Mouse (Mus musculus) heart, embryonic 16.5 days (tissue): ENCODE measurements at regions not wholly inside any gene's neighbourhood (a gene's known extent, or its start where the extent isn't known, plus 50 kb on each side); places are given as distances from the start of the nearest gene placed in this dataset.

Source experiments
- ATAC-seq: fragments of 200-750 bp; cut with Nextera tagmentation; replicated peaks from 2 replicates; pipeline ENCODE4 v1.8.0; 2017; ENCODE audit warnings: moderate number of reproducible peaks; ENCODE audit not compliant: insufficient read depth, low FRiP score; ENCODE audit errors: extremely low read depth
- H3K27ac ChIP-seq: fragments of 300-500 bp; sonication (generic); 2 replicates; pipeline ENCODE4 v1.5.1; 2014; ENCODE audit warnings: mild to moderate bottlenecking, low read length, control low read depth, moderate library complexity
- H3K27me3 ChIP-seq: fragments of 300-500 bp; sonication (generic); 2 replicates; pipeline ENCODE4 v1.6.1; 2014; ENCODE audit warnings: low read length, mixed read lengths; ENCODE audit not compliant: control insufficient read depth, insufficient read depth
- H3K36me3 ChIP-seq: fragments of 300-500 bp; sonication (generic); 2 replicates; pipeline ENCODE4 v1.6.1; 2014; ENCODE audit not compliant: control insufficient read depth, insufficient read depth
- H3K4me1 ChIP-seq: fragments of 300-500 bp; sonication (generic); 2 replicates; pipeline ENCODE4 v1.6.1; 2014; ENCODE audit warnings: low read length, mixed read lengths; ENCODE audit not compliant: control insufficient read depth, insufficient read depth
- H3K4me2 ChIP-seq: fragments of 300-500 bp; sonication (generic); 2 replicates; pipeline ENCODE4 v1.6.1; 2014; ENCODE audit warnings: low read depth, mild to moderate bottlenecking, control low read depth, low read length
- H3K4me3 ChIP-seq: fragments of 300-500 bp; sonication (generic); 2 replicates; pipeline ENCODE4 v1.5.1; 2014; ENCODE audit warnings: mild to moderate bottlenecking, control low read depth, low read length
- H3K9ac ChIP-seq: fragments of 300-500 bp; sonication (generic); 2 replicates; pipeline ENCODE4 v1.6.1; 2014; ENCODE audit warnings: low read length, control low read depth
- H3K9me3 ChIP-seq: fragments of 300-500 bp; sonication (generic); replicated peaks from 2 replicates; pipeline ENCODE4 v1.6.1; 2016; ENCODE audit warnings: low read length; ENCODE audit not compliant: control insufficient read depth
- WGBS: fragments of 180-500 bp; shearing (Covaris S2); extraction: QIAGEN DNeasy Blood & Tissue Kit; methylation state at CpG from one replicate; pipeline ENCODE4 v1.1.7; 2014; 5-methylcytosine and 5-hydroxymethylcytosine counted together

DNA sequence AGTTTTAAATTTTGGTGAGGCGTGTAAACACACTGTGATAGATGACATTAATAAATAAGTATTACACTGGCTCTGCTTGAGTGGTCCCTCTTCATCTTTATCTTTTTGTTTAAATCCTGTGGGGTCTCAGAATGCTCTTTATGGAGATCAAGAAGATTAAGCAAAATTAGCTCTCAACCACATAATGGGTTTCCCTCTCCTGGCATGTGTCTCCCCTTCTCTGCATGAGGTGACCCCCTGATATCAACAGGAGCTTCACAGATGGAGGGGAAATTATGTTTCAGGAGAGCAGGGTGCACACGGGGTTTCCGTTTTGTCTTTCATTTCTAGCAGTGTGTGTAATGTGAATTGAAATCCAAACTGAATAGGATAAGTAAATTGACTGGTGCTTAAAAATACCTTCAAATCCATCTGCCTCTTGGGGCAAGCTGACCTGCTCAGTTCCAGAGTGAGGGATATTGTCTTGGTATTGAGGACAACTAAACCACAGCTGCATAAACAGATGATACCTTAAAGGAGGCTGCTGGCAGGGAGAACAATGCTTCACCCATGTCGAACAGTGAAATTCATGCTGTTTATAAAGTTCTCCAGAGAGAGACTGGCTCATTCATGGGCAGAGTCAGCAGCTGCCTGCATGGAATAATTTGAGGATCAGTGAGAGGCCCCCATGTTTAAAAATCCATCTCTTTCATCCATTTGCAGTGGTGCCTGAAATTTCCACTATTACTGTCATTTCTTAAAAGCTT is 518.3 kb upstream of the Nr2f1 start:
- WGBS: 69% methylated on average over 4 of the region's 4 CpGs

DNA sequence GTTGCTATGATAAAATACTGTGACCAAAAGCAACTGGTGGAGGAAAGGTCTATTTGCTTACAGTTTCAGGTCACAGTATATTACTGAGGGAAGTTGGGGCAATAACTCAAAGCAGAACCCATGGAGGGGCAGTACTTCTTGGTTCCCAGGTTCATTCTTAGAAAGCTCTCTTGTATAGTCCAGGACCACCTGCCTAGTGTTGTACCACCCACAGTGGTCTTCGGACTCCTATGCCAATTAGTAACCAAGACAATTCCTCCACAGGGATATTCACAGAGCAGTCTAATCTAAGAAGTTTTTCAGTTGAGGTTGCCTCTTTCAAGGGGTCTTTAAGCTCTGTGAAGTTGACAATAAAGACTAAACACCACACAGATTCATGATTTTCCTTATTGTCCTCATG is 517.6 kb upstream of the Nr2f1 start:
- ATAC-seq: no peak
- Histone ChIP-seq H3K4me2 (no peak overlapping the region), H3K4me3 (no peak overlapping the region), H3K36me3 (no peaks in the 10 kb centered on the region), H3K9me3 (no peaks in the 10 kb centered on the region), H3K27ac (no peak overlapping the region), H3K27me3 (no peaks in the 10 kb centered on the region), H3K4me1 (no peaks in the 10 kb centered on the region), H3K9ac (no peak overlapping the region)
- WGBS: 80% methylated on average over 1 of the region's 1 CpGs

More for the DNA sequence above, 518.3 kb upstream of the Nr2f1 start:
- no peak for ATAC-seq
- H3K4me3 ChIP-seq: no peak overlapping the region
- no peak overlapping the region for H3K27ac ChIP-seq
- no peak overlapping the region for H3K4me2 ChIP-seq
- H3K9me3 ChIP-seq: no peaks in the 10 kb centered on the region
- no peaks in the 10 kb centered on the region for H3K4me1 ChIP-seq
- no peaks in the 10 kb centered on the region for H3K36me3 ChIP-seq
- no peak overlapping the region for H3K9ac ChIP-seq
- H3K27me3 ChIP-seq: no peaks in the 10 kb centered on the region

DNA sequence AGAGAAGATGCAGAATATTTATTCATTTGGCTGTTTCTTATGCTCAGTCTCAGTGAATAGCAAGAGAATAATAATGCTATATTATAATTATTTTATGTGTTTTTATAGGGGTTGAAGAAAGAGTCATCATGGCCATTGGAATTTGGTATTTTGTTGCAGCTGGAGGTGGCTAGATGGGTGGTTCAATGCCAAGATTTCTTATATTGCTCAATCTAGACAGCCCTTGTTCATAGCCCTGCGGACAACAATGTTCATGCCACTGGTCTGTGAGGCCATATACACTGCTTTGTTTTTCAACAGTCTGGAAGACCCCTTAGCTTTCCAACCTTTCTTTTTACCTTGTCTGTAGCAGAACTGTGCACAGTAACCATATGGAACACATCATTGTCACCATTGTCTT is 505.1 kb upstream of the Nr2f1 start:
- H3K4me1 ChIP-seq: no peaks in the 10 kb centered on the region
- WGBS: 91% methylated on average over 1 of the region's 1 CpGs
- no peaks in the 10 kb centered on the region for H3K27me3 ChIP-seq
- no peaks in the 10 kb centered on the region for H3K9me3 ChIP-seq
- ATAC-seq: no peak
- no peak overlapping the region for H3K27ac ChIP-seq
- no peak overlapping the region for H3K4me2 ChIP-seq
- H3K9ac ChIP-seq: no peak overlapping the region
- H3K36me3 ChIP-seq: no peaks in the 10 kb centered on the region
- H3K4me3 ChIP-seq: no peak overlapping the region

DNA sequence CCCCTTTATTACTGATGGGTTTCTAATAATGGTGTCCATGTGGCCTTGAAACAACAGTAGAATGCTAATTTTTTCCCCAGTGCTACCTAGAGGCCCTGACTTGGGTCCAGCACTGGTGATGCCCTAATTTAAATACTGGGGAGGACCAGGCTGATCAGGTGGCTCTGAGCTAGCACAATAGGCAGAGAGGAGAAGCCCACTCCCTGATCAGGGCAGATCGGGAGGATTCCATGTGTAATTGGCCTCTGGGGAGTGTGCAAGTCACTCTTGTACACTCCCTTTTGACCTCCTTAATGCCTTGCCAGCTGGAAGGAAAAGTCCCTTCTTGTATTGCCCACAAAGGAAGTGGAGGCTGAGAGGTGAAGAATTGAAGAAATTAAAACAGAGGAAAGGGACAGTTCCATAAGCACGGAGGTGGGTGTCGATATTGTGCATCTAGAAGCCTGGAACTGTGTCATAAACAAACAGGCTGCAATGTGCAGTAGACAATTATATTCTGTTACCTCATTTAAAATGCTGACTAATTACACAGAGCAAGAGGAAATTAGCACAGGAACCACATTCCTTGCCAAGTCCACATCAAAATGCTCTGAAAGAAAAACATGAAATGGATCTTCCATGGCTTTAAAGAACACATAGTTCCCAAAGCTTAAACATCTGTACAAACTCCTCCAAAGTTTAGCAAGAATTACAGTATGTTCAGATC is 498.4 kb upstream of the Nr2f1 start:
- 55% methylated on average over 3 of the region's 3 CpGs for WGBS
- H3K9me3 ChIP-seq: no peaks in the 10 kb centered on the region
- no peak overlapping the region for H3K4me2 ChIP-seq
- no peak for ATAC-seq
- H3K4me3 ChIP-seq: no peak overlapping the region
- no peak overlapping the region for H3K27ac ChIP-seq
- H3K36me3 ChIP-seq: no peaks in the 10 kb centered on the region
- H3K27me3 ChIP-seq: no peaks in the 10 kb centered on the region
- H3K4me1 ChIP-seq: no peaks in the 10 kb centered on the region
- no peak overlapping the region for H3K9ac ChIP-seq

DNA sequence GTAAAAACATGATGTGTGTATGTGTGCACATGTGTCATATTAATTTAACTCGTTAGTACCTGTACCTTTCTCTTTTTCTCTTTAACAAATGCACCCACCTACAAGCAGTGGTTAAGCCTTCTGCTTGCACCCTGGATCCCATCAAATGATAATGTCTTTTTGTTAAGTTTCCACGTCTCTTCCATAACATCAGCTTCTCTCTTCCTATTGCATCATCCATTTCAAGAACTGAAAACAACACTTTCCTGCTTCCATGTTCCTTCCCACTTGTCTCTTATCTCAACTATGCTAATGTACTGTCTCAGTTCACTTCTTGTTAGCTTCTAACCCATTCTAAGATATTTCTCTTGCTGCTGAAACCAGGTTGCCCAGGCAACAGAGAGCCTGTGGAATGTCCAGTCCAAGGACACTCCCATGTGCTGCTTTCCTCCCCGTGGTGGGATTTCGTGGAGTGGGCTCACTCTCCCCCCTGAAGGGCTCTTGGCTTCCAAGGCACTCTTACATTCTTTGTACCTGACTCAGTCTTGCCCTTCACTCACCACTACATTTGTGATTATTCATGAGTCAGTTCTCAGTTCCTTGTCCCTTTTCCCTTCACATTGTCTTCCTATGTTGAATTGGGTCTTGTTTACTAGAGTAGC is 479.8 kb upstream of the Nr2f1 start:
- WGBS: 30% methylated on average over 4 of the region's 4 CpGs
- Histone ChIP-seq H3K4me1 (peaks cover 3% of the 10 kb centered on the region), H3K27me3 (no peaks in the 10 kb centered on the region), H3K4me2 (no peak overlapping the region), H3K4me3 (no peak overlapping the region), H3K9me3 (no peaks in the 10 kb centered on the region), H3K36me3 (no peaks in the 10 kb centered on the region), H3K27ac (no peak overlapping the region), H3K9ac (no peak overlapping the region)
- no peak for ATAC-seq

DNA sequence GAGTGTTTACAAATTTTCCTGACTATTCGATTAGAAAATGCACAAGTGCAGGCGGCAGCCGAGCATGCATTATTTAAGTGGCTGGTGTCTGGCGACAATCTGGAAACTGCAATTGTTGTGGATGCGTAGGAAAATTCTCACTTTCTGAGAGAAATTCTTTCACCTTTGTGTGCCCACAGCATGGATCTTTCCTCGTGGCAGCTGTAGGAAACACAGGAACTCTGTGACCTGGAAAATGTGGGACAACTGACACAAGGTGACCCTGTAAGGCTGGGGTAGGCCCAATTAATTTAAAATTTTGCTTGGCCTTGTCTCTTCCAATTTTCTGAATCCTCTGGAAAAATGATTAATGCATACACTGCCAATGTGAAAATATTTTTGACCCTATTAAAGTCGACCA is 478.7 kb upstream of the Nr2f1 start:
- no peak overlapping the region for H3K9ac ChIP-seq
- H3K4me3 ChIP-seq: no peak overlapping the region
- H3K4me2 ChIP-seq: no peak overlapping the region
- H3K27ac ChIP-seq: no peak overlapping the region
- no peaks in the 10 kb centered on the region for H3K36me3 ChIP-seq
- WGBS: 76% methylated on average over 7 of the region's 7 CpGs
- peaks cover 3% of the 10 kb centered on the region for H3K4me1 ChIP-seq
- no peak for ATAC-seq
- no peaks in the 10 kb centered on the region for H3K9me3 ChIP-seq
- no peaks in the 10 kb centered on the region for H3K27me3 ChIP-seq

DNA sequence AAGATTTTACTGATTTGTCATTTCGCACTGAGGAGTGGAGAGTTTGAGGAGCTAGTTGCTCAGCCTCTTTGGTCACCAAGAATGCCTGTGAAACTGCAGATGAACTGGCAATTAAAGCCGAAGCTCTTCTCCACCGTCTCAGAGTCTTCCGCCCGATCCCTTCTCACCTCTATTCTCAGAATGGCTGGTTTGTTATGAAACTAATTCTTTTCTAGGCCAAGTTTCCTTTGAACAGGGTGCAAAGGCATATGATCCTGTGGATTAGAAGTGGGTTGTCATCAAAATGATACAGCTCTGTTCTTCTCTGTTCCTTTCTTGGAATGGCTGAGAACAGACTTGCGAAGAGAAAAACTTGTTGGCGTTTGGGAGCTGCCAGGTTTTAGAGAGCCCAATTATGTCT is 458.7 kb upstream of the Nr2f1 start:
- no peak for ATAC-seq

DNA sequence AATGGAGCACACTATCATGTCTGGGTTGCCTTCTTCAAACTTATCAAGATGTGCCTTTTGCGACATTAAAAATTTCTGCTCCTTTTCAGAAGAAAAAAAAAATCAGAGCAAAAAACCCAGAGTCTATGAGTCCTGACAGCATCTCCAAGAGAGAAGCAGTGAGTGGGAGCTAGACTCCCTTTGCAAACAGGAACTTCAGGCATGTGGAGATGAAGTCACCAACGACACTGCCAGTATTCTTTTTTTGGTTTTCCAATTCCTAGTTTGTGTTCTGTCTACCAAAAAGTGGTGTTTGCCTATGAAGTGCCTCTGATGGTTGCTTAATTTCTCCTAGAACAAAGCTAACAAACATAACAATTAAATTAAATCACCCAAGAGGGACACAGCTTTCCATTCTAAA is 457.2 kb upstream of the Nr2f1 start:
- Histone ChIP-seq H3K27me3 (no peaks in the 10 kb centered on the region), H3K9ac (no peak overlapping the region), H3K9me3 (no peaks in the 10 kb centered on the region), H3K27ac (no peak overlapping the region), H3K36me3 (no peaks in the 10 kb centered on the region), H3K4me1 (no peaks in the 10 kb centered on the region), H3K4me2 (no peak overlapping the region), H3K4me3 (no peak overlapping the region)
- no peak for ATAC-seq
- WGBS: 67% methylated on average over 2 of the region's 2 CpGs

More for the DNA sequence above, 458.7 kb upstream of the Nr2f1 start:
- Histone ChIP-seq H3K27ac (no peak overlapping the region), H3K9me3 (no peaks in the 10 kb centered on the region), H3K4me1 (no peaks in the 10 kb centered on the region), H3K9ac (no peak overlapping the region), H3K4me3 (no peak overlapping the region), H3K4me2 (no peak overlapping the region), H3K27me3 (no peaks in the 10 kb centered on the region), H3K36me3 (no peaks in the 10 kb centered on the region)
- WGBS: 85% methylated on average over 7 of the region's 7 CpGs

DNA sequence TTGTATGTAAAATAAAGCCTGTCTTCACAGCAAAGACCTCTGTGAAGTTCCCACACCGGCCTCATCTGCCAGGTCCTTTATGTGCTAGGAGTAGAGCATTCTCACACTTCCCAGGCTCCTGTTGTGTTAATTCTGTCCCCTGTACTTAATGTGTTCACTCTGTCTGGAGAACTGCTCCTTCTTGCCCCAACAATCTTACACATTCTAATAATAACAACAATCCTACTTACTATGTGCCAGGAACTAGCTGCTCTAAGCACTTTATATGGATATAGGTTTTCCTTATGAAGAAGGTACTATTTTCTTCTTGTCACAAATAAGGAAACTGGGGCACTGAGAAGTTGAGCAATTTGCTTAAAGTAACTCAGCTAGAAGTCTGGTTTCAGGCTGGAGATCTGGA is 456.6 kb upstream of the Nr2f1 start:
- Histone ChIP-seq H3K27ac (no peak overlapping the region), H3K4me2 (no peak overlapping the region), H3K36me3 (no peaks in the 10 kb centered on the region), H3K4me1 (no peaks in the 10 kb centered on the region), H3K9ac (no peak overlapping the region), H3K27me3 (no peaks in the 10 kb centered on the region), H3K4me3 (no peak overlapping the region), H3K9me3 (no peaks in the 10 kb centered on the region)
- WGBS: 74% methylated on average over 1 of the region's 1 CpGs
- no peak for ATAC-seq
